Mouse (Mus musculus) G1E (cell line): ENCODE results near the gene Ddx21.

Experiments
- CTCF ChIP-seq: IDR thresholded peaks from 2 replicates; pipeline ENCODE4 v1.5.1; 2012; ENCODE audit warnings: low read depth, low read length, inconsistent platforms, mixed read lengths
- GATA1 ChIP-seq: IDR thresholded peaks from 2 replicates; pipeline ENCODE4 v1.6.1; 2012; ENCODE audit warnings: borderline replicate concordance, low read length, inconsistent platforms, mixed read lengths
- TAL1 ChIP-seq: conservative IDR thresholded peaks from 2 replicates; pipeline ENCODE4 v1.6.1; 2012; ENCODE audit warnings: low read depth, low read length, inconsistent platforms, mixed read lengths

- TF ChIP-seq GATA1 (no peak), CTCF (no peak), TAL1 (no peak)
These were observed 67.6 kb downstream of the Ddx21 start for GRCm38 (mm10) chr10:62534509-62534908.
